Mouse (Mus musculus) thymus, postnatal 4 days (tissue): ENCODE data around the gene Cluap1.

Experiments used
- DNase-seq: peaks from one replicate; pipeline ENCODE4 v3.0.0; 2021

The Cluap1 gene

DNA sequence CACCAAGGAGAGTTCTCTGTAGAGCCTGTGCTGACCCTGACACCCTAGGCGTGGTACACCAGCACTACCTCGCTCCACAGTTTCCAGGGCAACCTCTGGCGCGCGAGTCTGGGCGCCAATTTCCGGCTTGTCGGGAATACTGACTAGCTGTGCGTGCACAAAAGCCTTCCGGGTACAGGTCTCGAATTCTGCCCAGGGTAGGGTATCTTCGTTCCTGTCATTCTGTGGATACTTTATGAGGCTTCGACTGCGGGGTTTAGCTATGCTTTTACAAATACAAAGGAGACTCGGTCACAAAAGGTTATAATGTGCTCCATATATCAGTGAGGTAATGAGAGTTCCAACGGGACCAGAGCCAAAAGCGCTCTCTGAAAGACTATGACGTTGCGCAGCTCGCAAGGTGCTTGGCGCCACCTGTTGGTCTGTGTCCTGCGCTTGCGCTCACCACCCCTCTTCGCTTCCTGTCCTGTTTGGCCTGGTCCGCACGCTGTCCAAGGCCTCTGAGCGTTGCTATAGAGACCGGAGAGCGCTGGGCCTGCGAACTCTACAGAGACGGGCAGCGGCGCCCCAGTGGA, at the start of gene Cluap1, which contains the start of gene 1700037C18Rik:
Gene Cluap1 (plus strand): TSS at position 265 of the 575 bp plus-strand sequence.
Gene 1700037C18Rik (minus strand): TSS at position 153 of the 575 bp plus-strand sequence.
- peak; percentile 92 for DNase-seq

DNA sequence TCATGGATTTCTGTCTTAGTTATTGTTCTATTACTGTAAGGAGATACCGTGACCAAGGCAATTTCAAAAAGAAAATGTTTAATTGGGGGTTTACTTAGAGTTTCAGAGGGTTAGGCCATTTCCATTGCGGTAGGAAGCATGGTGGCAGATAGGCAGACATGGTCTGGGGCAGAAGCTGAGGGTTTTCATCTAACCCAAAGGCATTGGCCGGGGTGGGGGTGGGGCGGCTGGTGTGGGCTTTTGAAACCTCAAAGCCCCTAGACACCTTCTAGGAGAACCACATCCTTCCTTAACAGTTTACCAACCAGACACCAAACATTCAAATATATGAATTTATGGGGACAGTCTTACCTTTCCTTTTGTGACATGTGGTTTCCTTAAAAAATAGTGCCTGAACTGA, 49.3 kb upstream of the Cluap1 start:
- no peak for DNase-seq

DNA sequence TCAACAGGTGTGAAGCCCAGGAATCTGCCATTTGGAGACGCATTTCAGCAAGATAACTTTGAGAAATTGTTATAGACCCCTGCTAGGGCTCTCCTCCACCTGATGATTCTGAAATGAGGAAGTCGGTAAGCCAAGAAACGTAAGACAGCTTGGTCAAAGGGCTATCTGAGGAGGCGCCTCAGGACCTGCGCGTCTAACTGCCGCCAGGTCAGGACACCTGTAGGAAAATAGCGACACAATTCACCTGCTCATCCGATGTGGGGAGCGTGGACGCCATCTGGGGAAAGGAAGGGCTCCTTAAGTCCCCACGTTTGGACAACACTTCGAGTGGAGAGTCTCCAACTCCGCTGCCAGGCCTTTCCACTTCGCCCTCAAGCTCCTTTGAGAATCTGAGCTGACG, 36.8 kb upstream of the Cluap1 start:
- DNase-seq, result no peak

DNA sequence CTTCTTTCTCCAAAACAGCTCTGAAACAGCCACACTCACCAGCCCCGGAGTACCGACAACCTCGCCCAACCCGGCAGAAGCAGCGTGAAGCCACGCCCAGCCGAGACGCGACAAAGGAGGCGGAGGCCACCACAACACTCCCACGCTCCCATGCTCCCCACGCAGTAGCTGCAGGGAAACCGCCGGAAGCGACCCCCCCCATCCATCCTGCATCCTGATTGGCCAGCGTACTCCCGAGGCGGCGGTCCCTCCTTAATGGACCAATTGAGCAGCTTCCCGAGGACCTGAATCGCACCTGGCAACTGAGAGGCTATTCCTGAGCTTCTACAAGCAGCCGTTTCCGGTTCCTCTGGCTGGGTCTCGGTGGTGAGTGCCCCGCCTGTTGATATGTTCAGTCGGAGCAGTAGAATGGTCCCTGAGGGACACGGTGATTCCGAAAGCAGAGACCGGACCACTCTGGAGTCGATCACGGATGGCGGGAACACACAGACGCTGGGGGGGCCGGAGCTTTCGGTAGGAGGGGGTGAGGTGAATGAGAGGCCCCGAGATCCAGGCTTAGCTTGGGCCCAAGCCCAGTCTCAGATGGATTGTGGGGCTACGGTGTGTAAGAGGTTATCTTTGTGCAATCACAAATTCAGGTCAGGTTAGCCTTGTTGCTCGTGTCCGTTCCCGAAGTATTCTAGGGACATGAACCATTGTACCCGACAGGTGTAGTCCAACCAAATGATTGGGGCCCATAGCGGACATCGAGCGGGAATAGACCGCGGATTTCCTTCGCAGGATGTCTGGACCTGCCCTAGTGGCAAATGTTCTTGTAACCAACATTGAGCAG, 36.2 kb upstream of the Cluap1 start, which contains the start of gene Naa60:
Gene Naa60 (plus strand): TSS at position 160 of the 832 bp plus-strand sequence.
- peak; percentile 94 for DNase-seq

DNA sequence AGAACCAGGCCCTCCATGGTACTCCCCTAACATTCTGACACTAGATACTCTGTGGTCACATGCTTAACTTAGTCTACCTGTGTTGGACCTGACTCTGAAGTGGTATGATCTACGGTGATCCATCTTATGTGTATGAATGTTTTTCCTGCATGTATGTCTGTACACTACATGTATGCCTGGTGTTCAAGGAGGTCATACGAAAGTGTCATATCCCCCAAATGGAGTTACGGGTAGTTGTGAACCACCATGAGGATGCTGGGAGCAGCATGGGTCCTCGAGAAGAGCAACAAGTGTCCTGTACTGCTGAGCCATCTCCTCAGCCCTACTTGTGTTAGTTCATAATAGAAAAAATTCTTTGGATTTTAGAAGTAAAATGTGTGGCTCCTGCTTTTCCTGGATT, 32.3 kb upstream of the Cluap1 start:
- DNase-seq, result no peak

DNA sequence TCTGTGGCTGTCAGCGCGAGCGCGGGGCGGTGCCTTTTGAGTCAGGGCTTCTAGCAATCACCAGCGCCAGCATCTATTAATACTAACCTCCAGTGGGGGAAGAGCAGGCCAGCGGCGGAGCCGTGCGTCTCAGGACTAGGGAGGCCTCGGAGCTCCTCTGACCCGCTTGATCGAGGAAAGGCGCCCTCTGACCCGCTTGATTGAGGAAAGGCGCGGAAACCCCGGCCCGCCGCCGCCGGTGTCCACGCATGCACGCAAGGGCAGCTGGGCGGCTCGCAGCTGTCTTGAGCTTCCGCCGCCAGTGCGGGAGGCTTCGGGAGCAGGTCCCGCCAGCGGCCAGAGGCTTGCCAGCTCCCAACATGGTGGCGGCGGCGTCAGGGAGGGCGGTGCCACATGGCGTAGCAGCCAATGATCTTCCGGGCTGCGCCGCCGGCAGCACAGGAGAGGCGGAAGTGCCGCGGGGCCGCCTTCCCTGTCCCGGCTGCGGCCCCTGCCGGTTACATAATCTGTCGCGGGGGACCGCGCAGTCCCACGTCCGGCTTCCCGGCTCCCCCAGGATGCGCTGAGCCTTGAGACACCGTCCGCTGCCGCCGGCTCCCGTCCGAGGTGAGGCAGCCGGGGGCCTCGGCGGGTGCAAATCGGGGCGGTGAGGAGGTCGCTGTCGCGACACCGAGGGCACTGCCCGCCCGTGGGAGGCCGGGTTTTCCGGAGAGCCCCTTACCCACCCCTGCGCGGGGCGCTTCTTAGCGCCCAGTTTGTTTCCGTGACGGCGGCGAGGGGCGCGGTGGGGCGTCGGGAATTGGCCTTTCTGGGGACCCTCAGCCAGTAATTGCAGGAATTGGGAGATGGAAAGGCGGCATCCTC, 24.2 kb upstream of the Cluap1 start, which contains the start of the genes Zfp597 and Gm20695:
Gene Zfp597 (minus strand): TSS at position 361 of the 864 bp plus-strand sequence.
Gene Gm20695 (plus strand): TSS at position 448 of the 864 bp plus-strand sequence.
- DNase-seq, result peak; percentile 96

- DNase-seq, result no peak
Measured at GRCm38 (mm10) chr16:3885065-3885670, 23.4 kb upstream of the Cluap1 start.

DNA sequence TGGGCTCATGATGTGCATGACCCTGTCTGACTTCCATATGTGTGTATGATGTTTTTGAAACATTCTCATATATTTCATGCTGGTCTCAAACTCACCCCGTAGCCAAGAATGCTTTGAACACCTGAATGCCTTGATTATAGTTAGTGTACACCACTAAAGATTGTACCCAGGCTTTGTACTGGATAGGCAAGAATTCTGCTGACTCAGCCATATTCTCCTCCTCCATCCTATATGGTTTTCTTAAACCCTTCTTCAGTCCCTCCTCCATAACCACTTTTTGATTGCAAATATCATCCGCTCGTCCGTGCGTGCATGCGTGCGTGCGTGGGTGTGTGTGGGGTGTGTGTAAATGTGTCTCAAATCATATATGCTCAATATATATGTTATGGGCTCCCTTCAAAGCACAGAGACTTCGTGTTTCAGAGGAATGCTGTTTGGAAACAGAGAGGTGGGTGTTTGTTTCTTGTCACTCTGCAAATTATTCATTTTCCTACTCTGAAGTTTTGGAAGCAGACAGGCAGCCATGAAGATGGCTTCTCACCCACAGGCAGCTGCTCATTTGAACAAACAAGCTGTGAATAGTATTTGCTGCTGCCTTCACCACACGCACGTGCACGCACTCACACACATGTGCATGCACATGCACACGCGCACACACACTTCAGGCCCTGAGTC, 16.8 kb upstream of the Cluap1 start:
- no peak for DNase-seq

- no peak for DNase-seq
Measured at GRCm38 (mm10) chr16:3893739-3894138, 14.9 kb upstream of the Cluap1 start.

DNA sequence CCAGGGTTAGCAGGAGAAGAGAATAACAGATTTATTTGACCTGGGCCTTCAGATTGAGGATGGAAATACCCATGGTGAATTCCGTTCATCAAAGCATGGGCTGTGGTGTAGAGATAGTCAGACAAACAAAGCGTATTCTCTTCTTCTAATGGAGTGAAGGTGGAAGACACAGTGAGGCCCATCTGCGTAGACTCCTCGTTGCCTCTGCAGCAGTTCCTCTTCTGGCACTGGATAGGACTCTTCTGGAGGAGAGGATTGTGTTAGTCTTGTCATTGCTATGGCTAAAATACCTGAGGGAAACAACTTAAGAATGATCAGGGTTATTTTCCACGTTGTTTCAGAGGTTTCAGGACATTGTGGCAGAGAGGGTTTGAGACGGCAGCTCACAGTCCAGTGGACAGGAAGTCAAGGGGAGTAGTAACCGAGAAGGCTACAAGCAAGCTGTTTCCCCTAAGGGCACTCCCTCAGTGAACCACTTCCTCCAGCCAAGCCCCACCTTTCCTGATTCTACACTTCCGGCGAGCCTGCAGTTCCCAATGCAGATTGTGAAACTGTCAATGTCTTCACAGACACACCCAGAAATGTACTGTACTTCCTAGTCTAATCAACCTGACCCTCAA, 13.3 kb upstream of the Cluap1 start:
- peak; percentile 38 for DNase-seq

DNA sequence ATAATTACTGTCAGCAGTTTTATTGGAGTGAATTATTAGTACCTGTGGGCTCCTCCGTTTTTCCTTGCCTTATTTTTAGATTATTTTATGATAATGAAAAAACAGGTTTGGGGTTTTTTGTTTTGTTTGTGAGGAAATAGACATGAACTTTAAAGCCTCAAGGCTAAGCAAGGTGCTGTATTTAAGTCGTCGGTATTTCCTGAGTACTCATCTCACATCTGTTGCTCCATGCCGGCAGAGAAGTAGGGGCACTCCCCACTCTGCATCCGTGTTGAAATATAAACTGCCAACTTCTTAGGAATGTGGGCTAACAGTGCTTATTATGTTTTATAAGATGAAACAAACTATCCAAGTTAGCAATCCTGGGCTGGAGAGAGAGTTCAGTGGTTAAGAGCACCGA, 12.6 kb upstream of the Cluap1 start:
- DNase-seq, result no peak

GRCm38 (mm10) chr16:3896553-3896952, 12.0 kb upstream of the Cluap1 start:
- DNase-seq, result no peak

- no peak for DNase-seq
Measured at GRCm38 (mm10) chr16:3907471-3907870, 1.1 kb upstream of the Cluap1 start.

DNA sequence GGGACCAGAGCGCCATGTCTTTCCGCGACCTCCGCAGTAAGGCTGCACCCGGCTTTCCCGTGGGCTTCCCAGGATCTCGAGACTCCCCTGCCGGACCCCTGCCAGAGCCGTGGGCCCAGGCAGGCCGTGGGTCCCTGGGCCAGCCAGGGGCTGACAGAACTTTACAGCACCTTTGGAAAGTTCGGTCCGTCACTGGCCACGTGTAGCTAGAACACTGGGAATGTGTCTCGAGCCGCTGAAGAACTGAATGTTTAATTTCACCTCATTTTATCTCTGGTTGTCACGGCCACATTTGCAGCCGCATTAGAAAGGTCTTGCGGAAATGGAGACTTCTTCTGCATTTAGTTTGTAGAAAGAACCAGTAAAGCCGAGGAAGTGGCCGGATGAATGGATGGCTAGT, 517 bp downstream of the Cluap1 start:
- no peak for DNase-seq

GRCm38 (mm10) chr16:3920756-3921155, 12.2 kb downstream of the Cluap1 start:
- no peak for DNase-seq

DNA sequence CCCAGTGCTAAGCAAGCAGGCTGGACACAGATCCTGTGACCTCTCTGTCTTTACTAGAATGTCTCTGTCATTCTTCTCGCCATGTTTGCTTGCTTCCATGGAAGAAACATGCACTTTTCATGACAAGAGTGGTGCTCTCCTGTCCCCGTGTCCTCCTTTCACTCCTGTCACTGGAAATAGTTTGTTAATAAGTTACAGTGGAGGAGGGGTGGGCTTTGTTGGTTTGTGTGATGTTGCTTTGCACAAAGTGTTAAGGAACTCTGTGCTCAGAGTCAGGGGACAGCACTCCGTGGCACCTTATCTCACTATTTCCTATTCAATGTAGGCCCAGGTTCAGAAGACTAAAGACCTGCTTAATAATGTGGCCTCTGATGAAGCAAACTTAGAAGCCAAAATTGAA, 14.9 kb downstream of the Cluap1 start:
- no peak for DNase-seq

- no peak for DNase-seq
Measured at GRCm38 (mm10) chr16:3923966-3924365, 15.4 kb downstream of the Cluap1 start.

DNA sequence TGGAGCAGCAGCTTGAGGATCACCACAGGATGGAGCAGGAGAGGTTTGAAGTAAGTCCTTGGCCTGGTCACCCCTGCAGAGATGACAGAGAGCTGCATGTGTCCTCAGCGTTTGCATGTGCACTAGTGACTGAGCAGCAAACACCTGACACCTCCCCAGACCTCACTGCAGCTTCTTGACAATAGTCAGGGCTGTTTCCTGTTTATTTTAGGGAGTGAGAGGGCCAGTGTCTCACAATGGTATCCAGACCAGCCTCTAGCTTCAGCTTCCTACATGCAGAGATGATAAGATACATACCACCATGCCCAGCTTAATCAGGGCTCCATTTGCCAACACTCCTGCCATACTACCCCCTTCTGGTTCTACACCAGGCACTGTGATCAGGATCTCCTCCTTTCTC, 20.0 kb downstream of the Cluap1 start:
- DNase-seq, result no peak

- no peak for DNase-seq
Measured at GRCm38 (mm10) chr16:3929151-3929550, 20.6 kb downstream of the Cluap1 start.

DNA sequence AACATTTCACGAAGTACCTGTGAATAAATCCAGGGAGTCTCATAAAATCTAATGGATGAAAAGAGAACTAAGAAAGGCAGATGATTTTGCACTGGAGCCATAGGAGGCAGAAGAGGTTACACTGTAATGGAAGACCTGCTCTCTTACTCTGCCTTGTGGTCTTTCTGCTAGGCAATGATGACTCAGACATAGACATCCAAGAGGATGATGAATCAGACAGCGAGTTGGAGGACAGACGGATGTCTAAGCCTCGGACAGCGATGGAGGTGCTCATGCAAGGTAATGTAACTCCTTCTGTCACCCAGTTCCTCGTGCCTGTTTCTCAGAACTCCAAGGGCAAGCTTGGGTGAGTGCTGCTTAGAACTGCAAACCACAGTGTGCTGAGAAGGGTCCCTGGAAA, 24.9 kb downstream of the Cluap1 start:
- no peak for DNase-seq

DNA sequence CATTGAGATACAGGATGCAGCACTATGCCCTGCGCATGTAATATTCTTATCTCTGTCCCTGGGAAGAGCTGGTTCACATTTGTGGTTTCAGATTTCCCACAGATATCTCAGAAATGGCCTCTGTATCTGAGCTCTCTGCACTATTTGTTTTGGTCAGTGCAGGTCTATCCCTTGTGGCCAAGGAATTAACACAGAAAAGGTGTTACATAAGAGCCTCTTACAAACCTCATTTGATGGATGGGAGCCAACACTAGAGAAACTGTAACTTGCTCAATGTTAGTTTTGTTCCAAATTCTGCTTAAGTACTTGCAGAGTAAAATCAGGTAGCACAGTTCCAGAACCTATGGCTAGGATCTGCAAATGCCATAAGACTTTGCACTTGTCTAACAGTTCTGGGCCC, 25.5 kb downstream of the Cluap1 start:
- DNase-seq, result no peak

GRCm38 (mm10) chr16:3934701-3935100, 26.1 kb downstream of the Cluap1 start:
- no peak for DNase-seq
